In the genomic region with DNA sequence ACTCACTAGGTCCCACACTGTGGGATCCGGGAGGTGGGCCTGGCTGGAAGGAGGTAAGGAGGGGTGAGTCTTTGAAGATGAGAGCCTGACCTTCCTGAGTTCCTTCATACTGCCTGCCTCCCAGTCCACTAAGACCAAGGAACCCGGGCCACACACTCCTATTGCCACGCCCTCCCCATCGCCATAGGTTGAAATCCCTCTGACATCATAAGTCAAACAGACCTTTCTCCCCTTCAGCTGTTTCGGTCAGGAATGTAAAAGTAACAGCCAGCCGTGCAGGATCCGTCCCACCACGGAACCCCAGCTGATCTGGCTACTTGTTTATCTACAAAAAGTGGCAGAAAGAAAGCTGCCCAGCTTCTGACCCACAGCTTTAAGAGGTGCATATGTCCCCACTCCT, we compare ENCODE assay signal across 14 mouse cellular contexts. TPM values are rescaled to one million over a fixed set of nuclear protein-coding genes. Genes with fewer than 3 reads are reported as not detected.
DNase-seq lines count a peak whose midpoint lies in the region; ATAC-seq lines count a peak whose summit lies in the region.
"Had no signal": no experiment of that assay in that cellular context is flagged by ENCODE, and none has a peak within 500 bp of the region (broad histone marks: within the 10 kb centered on the region; RNA-seq: fewer than 3 reads in every experiment).

No protein-coding gene starts in this region.

- no peak overlapping the region for H3K4me3 ChIP-seq in heart, embryonic 10.5 days
- H3K4me3 ChIP-seq in liver, embryonic 12.5 days = no peak overlapping the region
- H3K4me3 ChIP-seq: forebrain, embryonic 10.5 days had no signal

- H3K4me2 ChIP-seq in liver, embryonic 12.5 days = peak overlapping the region; percentile 23; the same call in 1 of the 2 replicates

- no peak overlapping the region for H3K9ac ChIP-seq in liver, embryonic 12.5 days

- peaks cover 22% of the 10 kb centered on the region for H3K4me1 ChIP-seq in heart, embryonic 10.5 days
- H3K4me1 ChIP-seq in liver, embryonic 12.5 days = no peaks in the 10 kb centered on the region
- H3K4me1 ChIP-seq: forebrain, embryonic 10.5 days had no signal

- no peaks in the 10 kb centered on the region for H3K36me3 ChIP-seq in heart, embryonic 10.5 days
- H3K36me3 ChIP-seq in liver, embryonic 12.5 days = no peaks in the 10 kb centered on the region
- H3K36me3 ChIP-seq: forebrain, embryonic 10.5 days had no signal

- H3K27ac ChIP-seq in heart, embryonic 10.5 days = peak overlapping the region; percentile 67; the same call in 1 of the 2 replicates
- no peak overlapping the region for H3K27ac ChIP-seq in liver, embryonic 12.5 days
- H3K27ac ChIP-seq: forebrain, embryonic 10.5 days; macrophage had no signal

- WGBS in heart, embryonic 10.5 days = 25% methylated on average over 8 of the region's 8 CpGs
- WGBS in liver, embryonic 12.5 days (ENCODE audit: insufficient replicate concordance) = 27% methylated on average over 8 of the region's 8 CpGs

- no peaks in the 10 kb centered on the region for H3K9me3 ChIP-seq in heart, embryonic 10.5 days
- H3K9me3 ChIP-seq in liver, embryonic 12.5 days (replicated peaks) = no peaks in the 10 kb centered on the region
- H3K9me3 ChIP-seq: forebrain, embryonic 10.5 days had no signal

- 0 out of 2 replicates have a peak, but pooled peaks have one; percentile 44 for ATAC-seq in liver, embryonic 12.5 days
- ATAC-seq: hindbrain, embryonic 16.5 days had no signal

- DNase-seq in heart, embryonic 10.5 days (ENCODE audit: low spot score) = no peak
- DNase-seq in heart, adult 11 months = no peak
- peak; percentile 54 for DNase-seq in ZHBTc4 (ENCODE audit: low read depth, low spot score)
- DNase-seq in lung, postnatal 4 days = peak; percentile 53 to 72
- DNase-seq in MN1 (ENCODE audit: low spot score) = no peak
- no peak for DNase-seq in spleen, postnatal 10 days (ENCODE audit: low spot score in 2 of 2)
- DNase-seq in spleen, adult 12 weeks (ENCODE audit: low spot score) = no peak
- DNase-seq: gastrocnemius, postnatal 14 days; kidney, postnatal 10 days; thymus, postnatal 36 days had no signal

- no peaks in the 10 kb centered on the region for H3K27me3 ChIP-seq in heart, embryonic 10.5 days (ENCODE audit: insufficient read depth, poor library complexity, severe bottlenecking)
- H3K27me3 ChIP-seq in liver, embryonic 12.5 days (replicated peaks) = no peaks in the 10 kb centered on the region

RNA-seq across cellular contexts. Expression of a gene that starts 14.1 kb away (rescaled TPM):
- 22.3 and 25.5 TPM in 2 replicates for polyA plus RNA-seq in heart, embryonic 10.5 days (2016; fragmentation: Nextera tagmentation; extraction: Ambion mirVana)
- polyA plus RNA-seq in liver, embryonic 12.5 days (2016; fragmentation: Nextera tagmentation; extraction: Ambion mirVana) = 5.4 and 5.7 TPM in 2 replicates

Comparison
In these comparisons a context has a peak if more than half of its experiments do, and no peak if none do; other contexts are left out.
1. DNase-seq: peak in ZHBTc4 (single experiment) and lung, postnatal 4 days (2 of 2); none in heart, embryonic 10.5 days (single experiment), heart, adult 11 months (single experiment), MN1 (single experiment), spleen, postnatal 10 days (0 of 2) and spleen, adult 12 weeks (single experiment).